Mouse (Mus musculus) kidney, adult 9 months (tissue): ENCODE data around the gene Hoxa11.

ENCODE experiments used
- DNase-seq: peaks from one replicate; pipeline ENCODE4 v3.0.0; 2022

Hoxa11 gene

DNA sequence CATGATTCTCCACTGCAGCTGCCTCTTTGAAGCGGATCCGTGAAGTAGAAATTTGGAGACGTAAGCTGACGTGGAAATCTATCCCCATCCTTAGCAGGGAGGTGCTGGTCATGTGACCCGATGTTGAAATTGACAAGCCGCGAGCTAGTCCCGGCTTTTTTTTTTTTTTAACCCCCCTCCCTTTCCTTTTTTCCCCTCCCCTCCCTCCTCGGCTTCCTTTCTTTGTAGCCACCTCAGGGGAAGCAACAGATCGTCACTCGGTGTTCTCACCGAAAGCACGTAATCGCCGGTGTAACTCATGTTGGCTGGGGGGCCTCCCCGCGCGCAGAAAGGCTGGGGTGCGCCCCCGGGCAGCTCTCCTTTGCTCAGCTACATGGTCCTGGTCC is at the start of gene Hoxa11:
Gene Hoxa11, minus strand, starts transcription at position 54 of the 386 bp plus-strand sequence.
- peak; percentile 46 for DNase-seq

DNA sequence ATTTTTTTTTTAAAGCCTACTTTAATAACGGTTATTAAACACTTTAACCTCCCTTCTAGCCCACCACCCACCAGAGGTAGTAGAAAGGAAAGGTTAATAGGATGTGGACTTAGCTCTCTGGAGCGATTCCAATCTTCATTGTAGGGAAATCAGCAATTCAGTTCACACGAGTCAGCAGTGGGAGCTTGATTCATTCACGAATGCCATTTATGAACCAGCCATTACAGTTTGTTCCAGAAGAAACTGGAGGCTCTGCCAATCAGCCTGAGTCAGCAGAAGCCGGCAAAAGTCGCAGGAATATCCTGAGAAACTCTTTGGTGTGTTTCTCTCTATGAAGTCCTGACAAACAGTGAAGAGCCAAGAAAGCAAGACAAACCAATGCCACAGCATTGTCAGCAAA is 49.0 kb upstream of the Hoxa11 start:
- peak; percentile 63 for DNase-seq

DNA sequence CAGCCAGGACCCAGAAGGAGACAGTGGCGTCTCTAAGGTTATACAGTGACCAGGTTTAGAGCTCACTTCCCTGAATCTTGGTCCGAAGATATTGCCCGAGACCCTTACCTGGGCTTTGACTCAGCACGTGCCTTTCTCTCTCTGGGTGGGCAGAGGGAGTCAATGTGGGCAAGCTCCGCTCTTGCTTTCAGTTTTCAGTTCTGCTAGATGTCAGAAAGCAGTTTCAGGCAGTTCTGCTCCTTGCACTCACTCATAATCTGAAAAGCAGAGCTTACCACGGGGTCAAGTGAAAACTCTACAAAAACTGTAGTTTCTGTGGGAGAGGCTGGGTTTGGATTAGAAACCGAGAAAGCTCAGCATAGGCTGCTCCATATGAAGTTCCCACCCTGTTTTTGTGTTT is 46.7 kb upstream of the Hoxa11 start:
- DNase-seq: no peak

DNA sequence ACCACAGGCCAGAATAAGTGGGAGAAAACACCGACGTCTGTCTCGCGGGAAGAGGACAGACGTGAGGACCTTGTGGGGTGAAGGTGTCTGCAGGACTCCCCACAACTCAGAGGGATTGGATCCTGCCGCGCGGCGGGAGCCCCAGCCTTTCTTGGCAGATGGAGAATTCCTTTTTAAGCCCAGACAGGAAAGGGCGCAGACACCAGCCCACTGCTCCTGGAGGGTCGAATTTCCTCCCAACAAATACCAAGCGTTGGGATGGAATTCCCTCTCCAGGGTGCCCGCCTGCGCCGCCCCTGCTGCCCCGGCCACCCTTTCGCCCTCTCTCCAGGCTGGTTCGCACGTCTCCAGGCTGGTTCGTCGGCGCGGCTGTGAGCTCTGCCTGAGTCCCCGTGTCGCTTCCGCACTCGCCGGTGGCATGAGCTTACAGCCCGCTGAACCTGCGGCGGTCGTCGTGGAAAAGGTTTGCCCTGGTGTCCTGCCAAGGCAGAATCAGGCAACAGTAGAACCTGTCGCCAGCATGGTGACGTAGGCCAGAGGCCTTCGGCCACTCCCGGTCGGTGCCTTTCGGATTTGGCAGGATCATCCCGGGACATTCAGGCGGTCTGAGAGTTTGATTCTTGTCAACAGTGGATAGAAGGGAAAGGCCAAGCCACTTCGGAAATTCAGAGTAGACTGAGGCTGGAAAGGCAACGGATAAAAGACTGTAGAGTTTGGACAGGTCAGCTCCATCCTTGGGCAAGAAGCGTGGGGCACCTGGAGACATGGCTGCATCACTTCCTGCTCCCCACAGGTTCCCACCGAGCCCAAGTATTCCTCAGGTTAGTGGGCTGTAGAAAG is 45.6 kb upstream of the Hoxa11 start:
- DNase-seq: no peak

DNA sequence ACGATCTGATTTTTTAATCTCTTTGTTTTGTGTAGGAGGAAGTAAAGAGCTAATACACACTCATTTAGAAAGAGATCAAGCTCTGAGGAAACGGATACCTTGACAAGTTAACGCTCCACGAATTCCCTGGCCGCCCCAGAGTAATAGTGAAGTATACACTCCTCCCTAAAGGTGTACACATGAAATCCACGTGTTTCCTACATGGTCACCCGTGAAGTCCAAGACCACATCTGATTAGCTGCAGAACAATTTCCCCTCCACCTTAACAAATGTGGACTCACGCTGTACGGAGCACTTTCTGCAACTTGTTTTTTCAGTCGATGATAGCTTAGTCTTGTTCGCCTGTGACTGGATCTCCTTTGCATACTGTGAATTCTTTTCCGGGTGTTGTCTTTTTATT is 44.6 kb upstream of the Hoxa11 start:
- DNase-seq: no peak

DNA sequence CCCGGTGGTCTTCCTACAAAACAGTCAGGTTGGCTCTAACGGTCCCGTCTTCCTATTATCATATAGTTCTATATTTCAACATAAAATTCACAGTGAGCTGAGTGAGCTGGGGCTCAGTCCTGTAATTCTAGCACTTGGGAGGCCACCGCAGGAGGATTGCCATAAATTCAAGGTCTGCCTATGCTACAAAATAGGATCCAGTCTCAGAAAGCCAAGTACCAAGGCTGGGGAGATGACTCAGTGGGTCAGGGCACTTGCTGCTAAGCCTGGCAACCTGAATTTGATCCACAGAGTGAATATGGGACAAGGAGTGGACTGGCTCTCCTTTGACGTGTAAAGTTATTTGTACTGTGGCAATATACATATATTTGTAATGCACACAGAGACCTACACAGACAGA is 38.3 kb upstream of the Hoxa11 start:
- no peak for DNase-seq

DNA sequence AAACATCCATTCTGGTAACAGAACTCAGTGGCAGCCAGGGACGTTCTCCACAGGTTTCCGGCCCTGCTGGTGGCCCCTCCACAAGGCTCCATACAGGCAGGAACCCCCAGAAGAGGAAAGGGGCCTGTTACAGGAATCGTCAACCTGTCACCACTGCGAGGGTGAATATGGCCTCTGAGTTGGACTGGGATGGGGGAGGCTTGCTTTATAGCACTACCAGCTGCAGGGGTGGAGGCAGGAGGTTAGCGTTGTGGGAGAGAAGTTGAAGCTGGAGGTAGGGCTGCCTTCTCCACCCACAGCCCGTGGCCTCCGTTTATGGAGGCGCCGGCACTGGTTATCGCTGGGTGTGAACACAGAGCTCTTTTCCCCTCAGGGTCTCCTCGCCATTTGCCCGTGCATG is 35.5 kb upstream of the Hoxa11 start:
- DNase-seq: no peak

DNA sequence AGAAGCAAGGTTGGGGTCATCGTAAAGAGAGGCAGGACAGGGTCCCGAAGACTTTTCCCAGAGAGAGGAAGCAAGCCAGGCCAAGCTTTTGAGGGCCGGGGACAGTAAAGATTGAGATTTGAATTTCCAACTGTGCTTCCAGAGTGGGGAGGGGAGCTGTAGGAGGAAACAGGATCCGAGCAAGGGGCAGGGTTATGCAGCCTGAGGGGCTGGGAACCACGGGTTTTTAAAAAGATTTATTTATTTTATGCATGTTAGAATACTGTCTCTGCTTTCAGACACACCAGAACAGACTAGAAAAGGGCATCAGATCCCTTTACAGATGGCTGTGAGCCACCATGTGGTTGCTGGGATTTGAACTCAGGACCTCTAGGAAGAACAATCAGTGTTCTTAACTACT is 31.3 kb upstream of the Hoxa11 start:
- no peak for DNase-seq

DNA sequence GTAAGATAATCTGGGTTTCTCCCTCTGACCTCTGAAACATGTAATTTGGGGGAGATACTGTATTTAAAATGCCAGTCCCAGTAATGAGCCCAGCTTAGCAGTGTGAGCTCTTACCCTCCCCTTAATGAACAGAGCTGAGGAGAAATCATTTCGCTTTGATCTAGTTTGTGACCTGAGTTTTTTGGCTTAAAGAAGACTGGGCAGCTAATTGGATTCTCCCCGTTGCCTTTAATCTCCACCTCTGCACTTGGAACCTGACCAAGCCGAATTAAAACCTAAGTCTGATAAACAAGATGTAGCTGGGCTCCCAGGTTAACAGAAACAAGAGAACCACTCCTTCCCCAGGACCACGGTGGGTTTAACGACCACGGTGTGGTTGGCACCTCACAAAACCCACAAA is 30.8 kb upstream of the Hoxa11 start:
- no peak for DNase-seq

DNA sequence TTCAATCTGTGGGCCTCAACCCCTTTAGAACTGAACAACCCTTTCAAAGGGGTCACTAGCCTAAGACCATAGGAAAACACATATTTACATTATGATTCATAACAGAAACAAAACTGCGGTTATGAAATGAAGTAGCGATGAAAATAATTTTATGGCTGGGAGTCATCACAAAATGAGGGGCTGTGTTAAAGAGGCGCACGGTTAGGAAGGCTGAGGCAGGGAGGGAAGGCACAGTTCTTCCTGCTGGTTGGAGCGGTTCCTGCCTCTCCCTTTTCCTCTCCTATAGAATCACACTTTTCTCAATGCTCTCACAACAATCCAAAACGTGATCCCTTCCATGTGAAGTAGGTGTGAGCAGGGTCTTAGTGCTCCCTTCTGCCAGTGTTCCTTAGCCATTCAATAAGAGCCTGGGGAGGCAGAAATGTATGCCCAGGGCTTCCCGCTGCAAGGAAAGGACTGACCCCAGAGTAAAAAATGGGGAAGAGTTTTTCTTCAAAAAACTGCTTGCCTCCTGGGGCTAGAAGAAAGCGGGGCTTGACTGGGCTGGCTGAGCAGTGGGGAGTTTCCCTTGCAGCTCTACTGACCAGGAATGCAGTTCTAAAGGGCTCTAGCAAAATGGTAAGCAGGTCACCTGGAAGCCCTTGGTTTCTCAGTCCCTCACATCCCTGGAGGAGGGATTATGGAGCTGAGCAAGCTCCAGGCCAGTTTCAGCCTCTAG is 30.1 kb upstream of the Hoxa11 start:
- no peak for DNase-seq

DNA sequence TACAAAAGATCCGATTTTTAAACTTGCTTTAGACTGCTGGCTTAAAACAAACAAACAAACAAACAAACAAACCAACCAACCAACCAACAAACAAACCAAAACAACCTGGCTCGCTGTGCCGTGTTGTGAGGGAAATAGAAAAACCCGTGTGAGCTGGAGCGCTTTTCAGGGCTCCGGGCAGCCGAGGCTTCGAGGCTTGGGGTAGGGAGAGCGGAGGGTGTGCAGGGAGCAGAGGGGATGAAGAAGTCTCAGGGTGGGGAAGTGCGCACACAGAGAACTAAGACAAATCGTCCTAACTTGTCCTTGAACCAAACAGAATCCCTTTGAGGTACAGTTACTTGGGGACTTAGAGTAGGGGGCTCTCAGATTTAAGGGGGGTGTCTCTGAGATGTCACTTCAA is 29.0 kb upstream of the Hoxa11 start:
- no peak for DNase-seq

DNA sequence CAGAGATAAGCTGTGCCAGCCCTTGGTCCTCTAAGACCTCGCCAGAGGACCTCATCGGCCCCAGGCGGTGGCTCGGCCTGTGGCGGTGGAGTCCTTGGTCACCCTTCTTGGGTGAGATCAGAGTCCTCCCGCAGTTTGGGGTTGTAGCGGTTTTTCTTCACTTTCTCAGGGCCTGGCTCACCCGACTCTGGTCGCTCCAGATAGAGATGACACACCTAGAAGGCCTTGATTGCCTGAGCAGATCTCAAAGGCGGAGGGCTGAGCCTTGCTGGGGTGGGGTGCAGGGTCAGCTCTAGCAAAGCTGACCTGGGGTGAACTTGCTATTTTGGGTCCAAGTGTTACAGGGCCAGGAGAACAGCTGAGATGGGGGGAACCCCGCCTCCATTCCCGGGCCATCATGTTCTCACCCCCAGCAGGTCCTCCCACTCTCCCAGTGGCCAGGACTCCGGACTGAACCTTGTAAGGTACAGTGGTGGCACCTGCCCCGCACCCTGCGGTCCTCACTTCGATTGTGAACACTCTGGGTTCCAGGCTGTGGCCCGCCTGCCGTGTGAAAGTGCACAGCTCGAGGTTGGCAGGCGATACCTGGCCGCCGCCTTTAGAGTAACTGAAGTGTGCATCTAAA is 28.2 kb upstream of the Hoxa11 start:
- no peak for DNase-seq

DNA sequence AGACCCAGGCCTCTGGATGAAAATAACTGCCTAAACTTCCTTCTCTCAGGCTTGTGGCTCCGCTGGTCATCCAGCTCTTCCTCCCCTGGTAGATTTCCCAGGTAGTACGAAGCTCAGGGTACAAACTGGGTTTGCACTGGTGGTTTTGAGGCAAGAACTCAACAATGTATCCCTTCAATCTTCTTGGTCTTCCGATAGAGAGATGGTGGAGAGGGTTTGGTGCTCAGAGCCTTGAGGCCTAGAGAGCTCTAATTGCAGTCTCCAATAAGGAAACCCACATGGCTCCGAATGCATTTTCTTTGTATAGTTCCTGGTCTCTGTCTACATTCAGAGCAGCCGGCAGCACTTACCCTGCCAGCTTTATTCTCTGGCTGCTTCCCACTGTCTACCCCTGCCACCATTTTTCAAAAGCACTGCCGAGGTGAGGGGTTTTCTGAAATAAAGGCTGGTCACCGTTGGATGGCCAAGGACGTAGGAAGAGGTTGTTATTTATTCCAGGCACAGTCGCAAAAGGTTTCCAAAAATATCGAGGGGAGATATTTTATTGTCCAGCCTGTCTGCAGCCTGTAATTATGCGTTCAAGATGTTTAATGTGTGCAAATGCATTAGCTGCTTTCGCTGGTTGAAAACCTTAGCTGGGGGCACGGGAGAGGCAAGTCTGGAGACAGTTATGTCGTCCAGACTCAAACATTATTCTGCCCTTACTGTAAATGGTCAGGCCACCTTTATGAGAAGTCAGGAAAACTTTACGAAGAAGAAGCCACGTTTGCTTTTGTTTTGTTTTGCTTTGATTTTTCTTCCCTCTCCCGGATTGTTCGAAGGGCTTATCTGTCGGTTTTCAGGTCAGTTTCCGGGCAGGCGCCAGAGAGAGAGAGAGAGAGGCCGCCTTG is 27.4 kb upstream of the Hoxa11 start:
- no peak for DNase-seq

DNA sequence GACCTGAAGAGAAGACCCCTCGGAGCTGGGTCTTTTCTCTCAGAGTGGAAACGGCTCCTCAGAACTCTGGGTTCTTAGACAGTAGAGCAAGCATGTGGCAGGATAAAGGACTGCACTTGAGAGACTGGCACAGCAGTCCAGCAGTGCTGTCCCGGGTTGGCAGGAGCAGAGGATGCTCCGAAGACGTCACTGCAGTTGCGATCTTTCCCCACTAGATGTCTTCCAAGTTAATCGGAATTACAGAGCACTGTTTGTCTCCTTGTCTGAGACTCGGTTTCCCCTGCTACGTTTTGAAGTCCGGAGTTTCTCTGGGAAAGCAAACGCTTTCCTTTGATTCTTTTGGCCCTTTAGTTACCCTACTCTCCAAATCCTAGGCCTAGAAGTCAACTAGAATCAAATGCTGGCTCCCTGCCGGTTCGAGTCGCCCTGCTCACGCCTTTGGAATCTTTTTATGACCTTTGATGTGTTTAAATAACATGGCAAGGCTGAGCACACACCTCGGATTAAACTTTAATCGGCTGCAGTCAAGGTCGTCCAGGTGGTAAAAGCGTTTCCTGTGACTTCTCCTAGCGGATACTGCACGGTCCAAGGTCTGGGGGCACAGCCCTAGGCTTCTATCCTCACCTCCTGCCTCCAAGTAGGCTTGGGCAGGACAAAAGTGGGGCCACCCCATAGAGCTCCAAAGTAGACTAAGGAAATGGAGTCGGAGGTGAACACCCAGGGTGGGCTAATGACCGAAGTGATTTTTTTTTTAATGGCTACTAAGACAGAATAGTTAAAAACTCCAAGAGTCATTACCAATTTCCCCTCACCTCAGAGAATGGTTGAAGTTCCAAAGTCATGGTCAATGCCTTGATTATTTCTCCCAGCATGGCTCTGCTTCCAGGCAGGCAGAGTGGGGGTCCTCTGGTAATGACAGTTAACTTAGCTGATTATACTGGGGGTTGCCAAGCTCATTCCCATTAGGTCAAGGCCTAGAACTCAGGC is 25.2 kb upstream of the Hoxa11 start:
- DNase-seq: peak; percentile 78

DNA sequence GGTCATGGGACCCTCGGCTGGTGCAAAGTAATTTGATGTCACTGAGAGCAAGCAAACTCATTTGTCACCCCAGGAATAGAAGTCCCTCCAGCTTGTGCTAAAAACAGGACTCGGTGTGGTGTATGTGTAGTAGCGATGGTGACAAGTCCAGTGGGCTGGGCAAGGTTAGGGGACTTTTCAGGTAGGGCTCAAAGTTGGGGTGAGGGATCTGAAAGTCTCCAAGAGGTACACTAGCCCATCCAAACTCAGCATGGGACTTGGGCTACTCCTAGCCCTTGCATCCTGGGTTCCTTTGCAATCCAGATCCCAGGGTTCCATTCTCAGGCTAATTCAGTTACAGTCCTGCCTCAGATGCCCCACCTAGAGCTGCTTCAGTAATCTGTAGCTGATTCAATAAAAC is 23.1 kb upstream of the Hoxa11 start:
- DNase-seq: no peak

DNA sequence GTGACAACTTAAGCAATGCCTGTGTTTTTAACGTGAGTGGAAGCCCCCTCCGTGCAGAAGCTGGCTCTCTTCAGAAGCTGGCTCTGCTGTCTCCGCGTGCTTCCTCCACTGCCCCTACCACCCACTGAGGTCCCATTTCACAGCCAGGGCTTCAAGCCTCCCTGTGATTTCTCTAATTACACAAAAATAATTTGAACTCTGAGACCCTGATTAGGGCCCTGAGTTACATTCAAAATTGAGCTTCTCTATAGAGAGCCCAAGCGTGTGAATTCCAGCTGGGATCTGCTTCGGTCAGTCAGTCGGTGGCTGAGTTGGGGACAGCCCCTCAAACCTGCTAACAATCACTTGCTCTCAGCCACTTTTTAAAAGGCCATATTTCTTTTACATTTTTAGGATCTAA is 22.7 kb upstream of the Hoxa11 start:
- no peak for DNase-seq

DNA sequence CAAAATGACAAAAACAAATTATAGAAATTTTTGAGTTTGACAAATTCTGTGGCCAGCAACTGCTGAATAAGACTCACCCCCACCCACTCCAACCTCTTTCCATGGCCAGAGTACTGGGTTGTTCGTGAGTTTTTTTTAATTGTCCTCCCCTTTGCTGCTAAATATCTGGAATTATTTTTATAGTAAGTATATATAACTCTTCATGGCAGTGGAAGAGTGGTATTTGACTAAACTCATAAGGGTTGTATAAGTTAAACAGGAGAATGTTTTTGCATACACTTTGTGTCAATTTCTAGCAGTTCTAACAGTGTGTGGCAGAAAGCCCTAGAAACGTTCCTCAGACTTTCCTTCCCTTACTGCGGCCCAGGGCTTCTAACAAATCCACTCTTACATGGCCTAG is 22.1 kb upstream of the Hoxa11 start:
- no peak for DNase-seq

DNA sequence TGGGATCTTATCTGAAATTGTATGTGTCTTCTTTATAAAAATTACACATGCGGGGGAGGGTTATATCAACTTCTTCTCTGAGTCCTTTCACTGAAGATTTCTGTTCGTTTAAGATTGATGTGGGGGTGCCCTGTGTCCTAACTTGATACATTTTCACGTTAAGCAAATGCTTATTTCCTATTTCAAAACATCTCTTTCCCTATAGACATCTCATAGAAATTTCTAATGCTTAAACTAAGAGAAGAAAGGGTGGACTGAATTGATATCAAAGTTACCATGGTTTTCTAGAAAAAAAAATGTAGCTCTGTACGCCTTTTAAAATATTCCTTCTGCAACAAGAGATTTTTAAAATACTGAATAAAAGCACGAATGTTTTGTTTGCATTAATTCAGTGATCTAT is 21.6 kb upstream of the Hoxa11 start:
- DNase-seq: no peak

DNA sequence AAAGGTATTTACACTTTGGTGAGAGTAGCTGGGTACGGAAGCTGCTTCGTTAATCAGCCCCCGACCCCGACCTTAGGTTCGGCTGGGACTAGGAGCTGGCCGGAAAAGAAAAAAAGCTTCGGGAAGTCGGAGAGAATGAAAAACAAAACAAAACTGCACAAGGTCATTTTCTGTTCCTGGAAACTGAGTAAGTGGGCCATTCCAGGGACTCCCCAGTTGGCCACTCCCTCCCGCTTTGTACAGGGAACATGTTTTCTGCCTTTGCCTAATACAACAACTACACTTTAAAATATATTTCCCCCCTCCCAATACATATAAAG is 21.0 kb upstream of the Hoxa11 start:
- DNase-seq: no peak

DNA sequence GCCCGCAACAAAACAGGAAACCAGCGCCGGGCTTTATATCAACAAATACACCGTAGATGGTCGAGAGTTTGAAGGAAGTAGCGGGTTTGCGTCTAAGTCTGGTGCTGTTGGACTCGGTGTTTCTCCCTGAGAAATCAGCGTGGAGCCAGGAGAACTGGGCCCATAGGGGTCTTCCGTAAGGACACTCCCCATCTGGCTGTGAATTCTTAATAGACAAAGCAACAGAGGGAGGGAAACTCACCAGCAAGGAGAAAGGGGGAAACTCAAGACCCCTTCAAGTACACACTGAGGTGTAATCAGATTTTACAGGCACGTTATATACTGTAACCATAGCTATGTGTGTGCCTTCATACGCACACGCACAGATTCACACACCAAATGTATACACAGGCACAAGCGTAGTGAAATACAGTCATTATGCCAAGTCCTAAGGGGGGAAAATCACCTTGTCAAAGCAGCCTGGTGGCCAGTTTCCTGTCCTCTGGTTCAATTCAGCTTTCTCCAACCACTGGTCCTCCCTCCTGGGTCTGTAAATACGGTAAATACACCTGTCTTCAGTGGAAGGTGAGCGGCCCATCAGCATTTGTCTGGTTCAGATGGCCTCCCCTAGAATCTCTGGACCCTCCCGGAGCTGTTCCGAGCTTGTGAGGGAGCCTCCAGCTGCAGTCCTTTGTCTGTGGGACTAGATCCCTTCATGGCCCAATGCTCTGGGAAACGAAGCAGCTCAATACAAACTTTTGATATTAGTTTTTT is 20.5 kb upstream of the Hoxa11 start:
- DNase-seq: no peak

DNA sequence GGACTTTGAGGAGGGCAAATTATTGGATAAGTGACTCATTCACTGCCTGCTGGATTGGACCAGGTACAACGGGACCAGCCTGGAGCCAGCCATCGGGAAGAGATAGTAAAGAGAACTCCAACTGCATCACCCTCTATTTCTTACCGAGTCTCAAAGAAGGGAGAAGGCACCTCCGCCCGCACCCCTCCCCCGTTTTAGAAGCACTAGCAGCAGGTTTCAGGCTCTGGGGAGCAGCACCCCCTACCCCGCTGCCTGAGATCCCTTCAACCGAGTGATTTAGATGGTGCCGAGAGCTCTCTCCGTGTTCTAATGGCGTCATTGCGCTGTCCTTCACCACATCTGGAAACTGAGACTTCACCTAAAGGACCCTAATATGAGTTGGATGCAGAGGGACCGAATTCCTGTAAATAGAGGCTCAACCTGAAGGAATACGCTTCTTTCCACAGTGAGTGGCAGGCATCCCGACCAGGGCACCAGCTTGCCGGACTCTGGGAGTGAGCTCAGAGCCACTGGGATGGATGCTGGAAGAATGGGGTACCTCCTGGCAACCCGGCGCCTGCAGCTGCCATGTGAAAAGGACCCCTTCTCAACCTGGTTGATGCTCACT is 19.8 kb upstream of the Hoxa11 start:
- no peak for DNase-seq
